Mouse (Mus musculus) kidney, adult 2 months (tissue): Measurements from ENCODE around the gene Uxs1.

Source experiments
- CTCF ChIP-seq: fragments of 200-500 bp; conservative IDR thresholded peaks from 2 replicates; pipeline ENCODE4 v1.5.1; 2011; ENCODE audit warnings: low read depth, mild to moderate bottlenecking, control low read depth, low read length, moderate library complexity, mixed read lengths; ENCODE audit not compliant: insufficient read depth, insufficient read length
- POLR2A ChIP-seq: fragments of 200-500 bp; IDR thresholded peaks from one replicate; pipeline ENCODE4 v1.6.1; 2011; ENCODE audit warnings: low read depth, low read length, control low read depth

GRCm38 (mm10) chr1:43770032-43770431 lies 57.6 kb downstream of the Uxs1 start:
- TF ChIP-seq POLR2A (no peak), CTCF (no peak)
